8 mouse cellular contexts compared by ENCODE assay signal in genomic region chr1:161070352-161071271, GRCm38 (mm10). TPM values are rescaled to one million over a fixed set of nuclear protein-coding genes. Genes with fewer than 3 reads are reported as not detected.
A peak's percentile ranks its signal among the peaks of the same experiment; 100 is the strongest.
DNase-seq lines count a peak whose midpoint lies in the region; ATAC-seq and TF ChIP-seq lines count a peak whose summit lies in the region.

TSS of gene Dars2 (minus strand) at chr1:161070658.
TSS of gene Cenpl (plus strand) at chr1:161070713.

- DNase-seq in brain, embryonic 14.5 days (ENCODE audit: low read depth): peak; percentile 100
- peak; percentile 98 for DNase-seq in liver, adult 2 months (ENCODE audit: extremely low read depth, low read depth, low spot score)
- DNase-seq in splenic B cell, adult 2 months (ENCODE audit: low read depth, low spot score): peak; percentile 94

- peak within 1 kb of the TSS; percentile 65 for H3K4me2 ChIP-seq in heart, embryonic 11.5 days
- H3K4me2 ChIP-seq in kidney, embryonic 16.5 days (replicated peaks; ENCODE audit: low read depth, low read length): peak within 1 kb of the TSS; percentile 94
- H3K4me2 ChIP-seq in myocyte (ENCODE audit: low read depth): peak within 1 kb of the TSS; percentile 99

- peak; percentile 46; the same call in 1 of the 2 replicates for TF ChIP-seq POLR2A in brain, embryonic 14.5 days (IDR thresholded peaks at IDR 0.05; ENCODE audit: borderline replicate concordance, extremely low read depth, insufficient read depth, insufficient read length, poor library complexity, severe bottlenecking)
- TF ChIP-seq POLR2A in liver, adult 2 months (IDR thresholded peaks at IDR 0.05; ENCODE audit: extremely low read depth, insufficient read depth, low read length): 0 out of 2 replicates have a peak, but pooled peaks have one; percentile 11
- peak; percentile 36 for TF ChIP-seq POLR2A in myocyte (IDR thresholded peaks at IDR 0.05; ENCODE audit: insufficient read length, low read depth)

- H3K4me1 ChIP-seq in erythroblast, embryonic 14.5 days (ENCODE audit: control insufficient read depth): peaks cover 48% of the 10 kb centered on the region
- H3K4me1 ChIP-seq in heart, embryonic 11.5 days (ENCODE audit: control insufficient read depth, insufficient read depth, low read length): peaks cover 16% of the 10 kb centered on the region; the same call in 1 of the 2 replicates
- H3K4me1 ChIP-seq in kidney, embryonic 16.5 days (ENCODE audit: insufficient read depth, low read length): peaks cover 31% of the 10 kb centered on the region
- H3K4me1 ChIP-seq in liver, adult 2 months (ENCODE audit: control insufficient read depth, insufficient read depth, low read length): peaks cover 13% of the 10 kb centered on the region

- peaks cover 36% of the 10 kb centered on the region for H3K79me3 ChIP-seq in C2C12 (ENCODE audit: low read depth)

- H3K36me3 ChIP-seq in C2C12 (ENCODE audit: control insufficient read depth, insufficient read depth): peaks cover 10% of the 10 kb centered on the region
- H3K36me3 ChIP-seq in erythroblast, embryonic 14.5 days (ENCODE audit: control insufficient read depth): peaks cover 56% of the 10 kb centered on the region
- H3K36me3 ChIP-seq in heart, embryonic 11.5 days (ENCODE audit: control insufficient read depth, insufficient read depth, low read length): no peaks in the 10 kb centered on the region
- H3K36me3 ChIP-seq in kidney, embryonic 16.5 days (ENCODE audit: insufficient read depth, low read length): peaks cover 2% of the 10 kb centered on the region; the same call in 1 of the 2 replicates
- H3K36me3 ChIP-seq in liver, adult 2 months (ENCODE audit: control insufficient read depth, insufficient read depth, low read length): no peaks in the 10 kb centered on the region
- H3K36me3 ChIP-seq in myocyte (ENCODE audit: control insufficient read depth, insufficient read depth): no peaks in the 10 kb centered on the region
- H3K36me3 ChIP-seq in splenic B cell, adult 2 months (ENCODE audit: control insufficient read depth, insufficient read depth, low read length, poor library complexity, severe bottlenecking): no peaks in the 10 kb centered on the region

- H3K9me3 ChIP-seq in erythroblast, embryonic 14.5 days (ENCODE audit: control insufficient read depth, low read length): no peaks in the 10 kb centered on the region
- H3K9me3 ChIP-seq in heart, embryonic 11.5 days (replicated peaks; ENCODE audit: control insufficient read depth, low read length): no peaks in the 10 kb centered on the region
- no peaks in the 10 kb centered on the region for H3K9me3 ChIP-seq in kidney, embryonic 16.5 days (ENCODE audit: low read length)

- under 1% methylated on average over 57 of the region's 57 CpGs for WGBS in heart, embryonic 11.5 days (ENCODE audit: insufficient replicate concordance)
- under 1% methylated on average over 57 of the region's 57 CpGs for WGBS in kidney, embryonic 16.5 days
- under 1% methylated on average over 57 of the region's 57 CpGs for WGBS in liver, adult 2 months

- H3ac ChIP-seq in C2C12 (ENCODE audit: control insufficient read depth, insufficient read length, low read depth) (peak within 1 kb of the TSS; percentile 65), myocyte (ENCODE audit: control insufficient read depth, insufficient read length) (peak within 1 kb of the TSS; percentile 12)

- H3K27me3 ChIP-seq in C2C12 (ENCODE audit: control insufficient read depth, insufficient read depth, insufficient read length): no peaks in the 10 kb centered on the region
- H3K27me3 ChIP-seq in erythroblast, embryonic 14.5 days (ENCODE audit: control insufficient read depth): no peaks in the 10 kb centered on the region
- H3K27me3 ChIP-seq in heart, embryonic 11.5 days (ENCODE audit: control insufficient read depth, insufficient read depth, low read length): no peaks in the 10 kb centered on the region
- no peaks in the 10 kb centered on the region for H3K27me3 ChIP-seq in kidney, embryonic 16.5 days (ENCODE audit: insufficient read depth, low read length)
- H3K27me3 ChIP-seq in liver, adult 2 months (ENCODE audit: control insufficient read depth, insufficient read depth, low read length): no peaks in the 10 kb centered on the region
- no peaks in the 10 kb centered on the region for H3K27me3 ChIP-seq in myocyte (ENCODE audit: control insufficient read depth, insufficient read depth, insufficient read length)
- no peaks in the 10 kb centered on the region; the same call in 1 of the 2 replicates for H3K27me3 ChIP-seq in splenic B cell, adult 2 months (ENCODE audit: control insufficient read depth, insufficient read depth, low read length, poor library complexity, severe bottlenecking)

- H3K79me2 ChIP-seq in C2C12 (ENCODE audit: control insufficient read depth, insufficient read depth) (peaks cover 60% of the 10 kb centered on the region), myocyte (ENCODE audit: control insufficient read depth, insufficient read depth) (peaks cover 39% of the 10 kb centered on the region)
- peaks cover 9% of the 10 kb centered on the region; the same call in 1 of the 2 replicates for H3K79me2 ChIP-seq in liver, adult 2 months (ENCODE audit: control insufficient read depth, insufficient read depth, low read length)

- H3K4me3 ChIP-seq in C2C12 (ENCODE audit: insufficient read depth, poor library complexity, severe bottlenecking) (peak within 1 kb of the TSS; percentile 88), myocyte (peak within 1 kb of the TSS; percentile 74)
- peak within 1 kb of the TSS; percentile 100 for H3K4me3 ChIP-seq in erythroblast, embryonic 14.5 days (replicated peaks)
- H3K4me3 ChIP-seq in heart, embryonic 11.5 days (ENCODE audit: low read depth, low read length): peak within 1 kb of the TSS; percentile 82
- H3K4me3 ChIP-seq in kidney, embryonic 16.5 days (ENCODE audit: low read length): peak within 1 kb of the TSS; percentile 85
- peak within 1 kb of the TSS; percentile 81 for H3K4me3 ChIP-seq in liver, adult 2 months (ENCODE audit: insufficient read depth, low read depth, low read length)

- ATAC-seq in heart, embryonic 11.5 days (replicated peaks; ENCODE audit: insufficient number of reproducible peaks, low FRiP score, low TSS enrichment): peak; percentile 92
- peak; percentile 98 for ATAC-seq in kidney, embryonic 16.5 days (ENCODE audit: low FRiP score, low TSS enrichment)

- no peak for TF ChIP-seq CTCF in C2C12 (IDR thresholded peaks at IDR 0.05; ENCODE audit: control insufficient read depth, insufficient read depth, insufficient read length)
- peak; percentile 5; the same call in 1 of the 2 replicates for TF ChIP-seq CTCF in brain, embryonic 14.5 days (IDR thresholded peaks at IDR 0.05; ENCODE audit: borderline replicate concordance, extremely low read depth, insufficient read depth, insufficient read length)
- peak; percentile 18; the same call in 1 of the 2 replicates for TF ChIP-seq CTCF in liver, adult 2 months (IDR thresholded peaks at IDR 0.05; ENCODE audit: low read depth, low read length)

- peak within 1 kb of the TSS; percentile 70 for H3K9ac ChIP-seq in heart, embryonic 11.5 days (ENCODE audit: low read depth, low read length)
- peak within 1 kb of the TSS; percentile 89 for H3K9ac ChIP-seq in kidney, embryonic 16.5 days (replicated peaks; ENCODE audit: low read length)
- peak within 1 kb of the TSS; percentile 74 for H3K9ac ChIP-seq in liver, adult 2 months (ENCODE audit: low read depth, low read length)

- peak within 1 kb of the TSS; percentile 70 for H3K27ac ChIP-seq in heart, embryonic 11.5 days (ENCODE audit: low read depth, low read length)
- H3K27ac ChIP-seq in kidney, embryonic 16.5 days (ENCODE audit: low read length): peak within 1 kb of the TSS; percentile 81
- peak within 1 kb of the TSS; percentile 69 for H3K27ac ChIP-seq in liver, adult 2 months (replicated peaks; ENCODE audit: insufficient read depth, low read depth, low read length)

TF ChIP-seq in C2C12, 6 proteins besides CTCF, POLR2A, EP300 and RAD21:
- TF ChIP-seq CEBPB (IDR thresholded peaks at IDR 0.05; ENCODE audit: low read depth) (peak; percentile 91), MAX (IDR thresholded peaks at IDR 0.05) (peak; percentile 45), MYOD1 (IDR thresholded peaks at IDR 0.05; ENCODE audit: control insufficient read depth, insufficient read length, low read depth) (no peak)

TF ChIP-seq in myocyte, 11 proteins besides CTCF, POLR2A, EP300 and RAD21 (continues in another document):
- TF ChIP-seq TCF3 (IDR thresholded peaks at IDR 0.05; ENCODE audit: insufficient read length, low read depth) (no peak), SRF (IDR thresholded peaks at IDR 0.05; ENCODE audit: control insufficient read depth, insufficient read length, low read depth) (peak; percentile 72), MYOD1 (IDR thresholded peaks at IDR 0.05; ENCODE audit: control insufficient read depth in 1 of 3, insufficient read length in 2 of 3, low read depth in 2 of 3) (no peak), MAX (IDR thresholded peaks at IDR 0.05; ENCODE audit: low read depth) (no peak), CEBPB (IDR thresholded peaks at IDR 0.05; ENCODE audit: insufficient read depth, poor library complexity, severe bottlenecking) (peak; percentile 81), TCF12 (IDR thresholded peaks at IDR 0.05; ENCODE audit: insufficient read depth, poor library complexity, severe bottlenecking) (no peak), USF1 (IDR thresholded peaks at IDR 0.05; ENCODE audit: low read depth) (no peak), REST (IDR thresholded peaks at IDR 0.05; ENCODE audit: insufficient read depth, insufficient read length) (no peak), MYOG (IDR thresholded peaks at IDR 0.05; ENCODE audit: control insufficient read depth in 1 of 3, insufficient read depth in 1 of 3, insufficient read length in 2 of 3, low read depth in 2 of 3) (no peak), E2F4 (IDR thresholded peaks at IDR 0.05; ENCODE audit: insufficient read depth) (peak; percentile 82)

RNA-seq across cellular contexts. Expression of gene Dars2, which starts in this region (rescaled TPM):
- 16.8 TPM for polyA plus RNA-seq in C2C12 (2012; fragmentation: generic; extraction: Trizol)
- polyA plus RNA-seq in brain, embryonic 14.5 days (2012; rRNA removed): 19.3 and 22.5 TPM in 2 replicates
- polyA plus RNA-seq in erythroblast, embryonic 14.5 days (2012): 0.21 and 0.47 TPM in 2 replicates
- polyA plus RNA-seq in heart, embryonic 11.5 days (2014; fragmentation: Nextera tagmentation; extraction: Ambion mirVana): 37.0 and 41.4 TPM in 2 replicates
- 37.8 and 40.2 TPM in 2 replicates for polyA plus RNA-seq in kidney, embryonic 16.5 days (2015; fragmentation: Nextera tagmentation; extraction: Ambion mirVana)
- total RNA-seq in liver, adult 2 months (2014; rRNA removed): 18.1 and 20.2 TPM in 2 replicates
- polyA plus RNA-seq in liver, adult 2 months (2012; rRNA removed): 11.4 and 13.9 TPM in 2 replicates
- polyA plus RNA-seq in myocyte (2012; fragmentation: generic; extraction: Trizol): 18.1 TPM

RNA-seq across cellular contexts. Expression of gene Cenpl, which starts in this region (rescaled TPM):
- 7.9 TPM for polyA plus RNA-seq in C2C12 (2012; fragmentation: generic; extraction: Trizol)
- 7.6 and 10.1 TPM in 2 replicates for polyA plus RNA-seq in brain, embryonic 14.5 days (2012; rRNA removed)
- 3.6 and 5.0 TPM in 2 replicates for polyA plus RNA-seq in erythroblast, embryonic 14.5 days (2012)
- polyA plus RNA-seq in heart, embryonic 11.5 days (2014; fragmentation: Nextera tagmentation; extraction: Ambion mirVana): 22.3 and 24.8 TPM in 2 replicates
- polyA plus RNA-seq in kidney, embryonic 16.5 days (2015; fragmentation: Nextera tagmentation; extraction: Ambion mirVana): 29.9 and 32.8 TPM in 2 replicates
- total RNA-seq in liver, adult 2 months (2014; rRNA removed): 7.0 and 9.5 TPM in 2 replicates
- 1.4 and 1.5 TPM in 2 replicates for polyA plus RNA-seq in liver, adult 2 months (2012; rRNA removed)
- 4.5 TPM for polyA plus RNA-seq in myocyte (2012; fragmentation: generic; extraction: Trizol)

Comparison
In these comparisons a context has a peak if more than half of its experiments do, and no peak if none do; other contexts are left out.
1. Peak in every context shown above with its lines: DNase-seq, ATAC-seq, H3K4me3 ChIP-seq and H3K27ac ChIP-seq.